In genomic region chr16:49803932-49804461, GRCm38 (mm10) we compare ENCODE assay signal across 8 mouse cellular contexts. TPM values are rescaled to one million over a fixed set of nuclear protein-coding genes. Genes with fewer than 3 reads are reported as not detected.
DNase-seq lines count a peak whose midpoint lies in the region; ATAC-seq lines count a peak whose summit lies in the region.

No protein-coding gene starts in this region.

- DNase-seq in layer of hippocampus, postnatal 10 days (ENCODE audit: low spot score in 2 of 2), result peak; percentile 13 to 18
- no peak for DNase-seq in layer of hippocampus, adult 8-10 months (ENCODE audit: low spot score in 2 of 2)
- peak; percentile 81 for DNase-seq in embryonic facial prominence, embryonic 14.5 days (ENCODE audit: low spot score)
- DNase-seq in liver, result peak; percentile 78
- DNase-seq in neural tube, embryonic 11.5 days (ENCODE audit: low spot score), result peak; percentile 53
- no peak for DNase-seq in ovary, postnatal 14 days (ENCODE audit: low spot score)
- no peak for DNase-seq in cerebellum, adult 8-10 months

- no peak overlapping the region for H3K27ac ChIP-seq in embryonic facial prominence, embryonic 14.5 days (replicated peaks; ENCODE audit: low read depth, low read length)
- peak overlapping the region; percentile 43 for H3K27ac ChIP-seq in hindbrain, embryonic 15.5 days (replicated peaks)
- 0 out of 2 replicates have a peak overlapping the region, but pooled peaks have one; percentile 9 for H3K27ac ChIP-seq in neural tube, embryonic 11.5 days (ENCODE audit: low read depth, low read length)

- peaks cover 8% of the 10 kb centered on the region; the same call in 1 of the 2 replicates for H3K4me1 ChIP-seq in embryonic facial prominence, embryonic 14.5 days (ENCODE audit: control insufficient read depth, insufficient read depth, low read length)
- peaks cover 13% of the 10 kb centered on the region for H3K4me1 ChIP-seq in hindbrain, embryonic 15.5 days (replicated peaks)
- H3K4me1 ChIP-seq in neural tube, embryonic 11.5 days (ENCODE audit: control insufficient read depth, insufficient read depth, low read length), result no peaks in the 10 kb centered on the region; the same call in 1 of the 2 replicates

- H3K9me3 ChIP-seq in embryonic facial prominence, embryonic 14.5 days (ENCODE audit: control insufficient read depth, low read length), result no peaks in the 10 kb centered on the region
- no peaks in the 10 kb centered on the region for H3K9me3 ChIP-seq in hindbrain, embryonic 15.5 days
- H3K9me3 ChIP-seq in neural tube, embryonic 11.5 days (ENCODE audit: control insufficient read depth, low read length), result no peaks in the 10 kb centered on the region

- H3K36me3 ChIP-seq in embryonic facial prominence, embryonic 14.5 days (ENCODE audit: control insufficient read depth, insufficient read depth, low read length), result no peaks in the 10 kb centered on the region
- no peaks in the 10 kb centered on the region for H3K36me3 ChIP-seq in hindbrain, embryonic 15.5 days
- H3K36me3 ChIP-seq in neural tube, embryonic 11.5 days (ENCODE audit: control insufficient read depth, insufficient read depth, low read length), result no peaks in the 10 kb centered on the region

- no peaks in the 10 kb centered on the region for H3K27me3 ChIP-seq in embryonic facial prominence, embryonic 14.5 days (replicated peaks; ENCODE audit: control insufficient read depth, insufficient read depth, low read length)
- H3K27me3 ChIP-seq in hindbrain, embryonic 15.5 days, result no peaks in the 10 kb centered on the region
- no peaks in the 10 kb centered on the region for H3K27me3 ChIP-seq in neural tube, embryonic 11.5 days (ENCODE audit: control insufficient read depth, insufficient read depth, low read length)

- 3% methylated on average over 12 of the region's 12 CpGs for WGBS in embryonic facial prominence, embryonic 14.5 days
- 2% methylated on average over 12 of the region's 12 CpGs for WGBS in hindbrain, embryonic 15.5 days
- WGBS in neural tube, embryonic 11.5 days, result 1% methylated on average over 12 of the region's 12 CpGs

- ATAC-seq in embryonic facial prominence, embryonic 14.5 days (ENCODE audit: low read depth), result peak; percentile 92
- ATAC-seq in hindbrain, embryonic 15.5 days (ENCODE audit: low FRiP score, low read depth), result peak; percentile 59; the same call in 1 of the 2 replicates
- peak; percentile 38; the same call in 1 of the 2 replicates for ATAC-seq in neural tube, embryonic 11.5 days (ENCODE audit: insufficient read depth, low FRiP score, low TSS enrichment)

- peak overlapping the region; percentile 41 for H3K9ac ChIP-seq in embryonic facial prominence, embryonic 14.5 days (ENCODE audit: low read depth, low read length)
- peak overlapping the region; percentile 34 for H3K9ac ChIP-seq in hindbrain, embryonic 15.5 days
- H3K9ac ChIP-seq in neural tube, embryonic 11.5 days (ENCODE audit: low read length), result no peak overlapping the region

- peak overlapping the region; percentile 25 for H3K4me3 ChIP-seq in embryonic facial prominence, embryonic 14.5 days (ENCODE audit: low read depth, low read length)
- peak overlapping the region; percentile 32 for H3K4me3 ChIP-seq in hindbrain, embryonic 15.5 days
- H3K4me3 ChIP-seq in neural tube, embryonic 11.5 days (ENCODE audit: low read depth, low read length), result peak overlapping the region; percentile 15; the same call in 1 of the 2 replicates

- H3K4me2 ChIP-seq in embryonic facial prominence, embryonic 14.5 days (ENCODE audit: low read depth, low read length), result peak overlapping the region; percentile 53
- H3K4me2 ChIP-seq in hindbrain, embryonic 15.5 days, result peak overlapping the region; percentile 63
- peak overlapping the region; percentile 38 for H3K4me2 ChIP-seq in neural tube, embryonic 11.5 days (ENCODE audit: low read depth)

RNA-seq across cellular contexts. Expression of gene Cd47, which starts 3.7 kb away (rescaled TPM):
- 100 to 1,000 TPM; 214 to 228 TPM for total RNA-seq in layer of hippocampus, postnatal 10 days (2021)
- total RNA-seq in layer of hippocampus, adult 8-10 months (2022), result 100 to 1,000 TPM; 206 to 235 (median 218) TPM
- polyA plus RNA-seq in embryonic facial prominence, embryonic 14.5 days (2014; fragmentation: Nextera tagmentation; extraction: Ambion mirVana), result 96.1 and 102 TPM in 2 replicates
- polyA plus RNA-seq in hindbrain, embryonic 15.5 days (2015; fragmentation: Nextera tagmentation; extraction: Ambion mirVana), result 150 and 170 TPM in 2 replicates
- polyA plus RNA-seq in neural tube, embryonic 11.5 days (2014; fragmentation: Nextera tagmentation; extraction: Ambion mirVana), result 63.8 and 68.6 TPM in 2 replicates

Comparison
In these comparisons a context has a peak if more than half of its experiments do, and no peak if none do; other contexts are left out.
1. DNase-seq: peak in layer of hippocampus, postnatal 10 days (2 of 2), embryonic facial prominence, embryonic 14.5 days (single experiment), liver (single experiment) and neural tube, embryonic 11.5 days (single experiment); none in layer of hippocampus, adult 8-10 months (0 of 2), ovary, postnatal 14 days (single experiment) and cerebellum, adult 8-10 months (single experiment).
2. ATAC-seq: peak in every context shown above with its lines; median percentile 92 in embryonic facial prominence, embryonic 14.5 days; 59 in hindbrain, embryonic 15.5 days; 38 in neural tube, embryonic 11.5 days.
3. Peak in every context shown above with its lines, with median percentiles within 50 percentile points of each other: H3K4me2 ChIP-seq and H3K4me3 ChIP-seq.